Mouse (Mus musculus) embryonic facial prominence, embryonic 10.5 days (tissue): ENCODE data around the gene Tuba8. TPM values are rescaled to one million over a fixed set of nuclear protein-coding genes. Genes with fewer than 3 reads are reported as not detected.

Experiments
- DNase-seq: peaks from one replicate; pipeline ENCODE4 v3.0.0-alpha.2; 2017; ENCODE audit warnings: low spot score
- H3K27ac ChIP-seq: fragments of 300-500 bp; sonication (generic); replicated peaks from 2 replicates; pipeline ENCODE4 v1.5.1; 2016; ENCODE audit warnings: mild to moderate bottlenecking
- H3K27me3 ChIP-seq: fragments of 300-500 bp; sonication (generic); replicated peaks from 2 replicates; pipeline ENCODE4 v1.6.1; 2016; ENCODE audit warnings: low read depth, mild to moderate bottlenecking; ENCODE audit not compliant: poor library complexity, severe bottlenecking
- H3K36me3 ChIP-seq: fragments of 300-500 bp; sonication (generic); replicated peaks from 2 replicates; pipeline ENCODE4 v1.6.1; 2016; ENCODE audit warnings: mild to moderate bottlenecking, moderate library complexity
- H3K4me1 ChIP-seq: fragments of 300-500 bp; sonication (generic); 2 replicates; pipeline ENCODE4 v1.6.1; 2016
- H3K4me3 ChIP-seq: fragments of 300-500 bp; sonication (generic); 2 replicates; pipeline ENCODE4 v1.5.1; 2016; ENCODE audit warnings: mild to moderate bottlenecking, moderate library complexity
- H3K9me3 ChIP-seq: fragments of 300-500 bp; sonication (generic); 2 replicates; pipeline ENCODE4 v1.6.1; 2016; ENCODE audit warnings: mild to moderate bottlenecking
- WGBS: fragments of 180-500 bp; shearing (Covaris S2); methylation state at CpG from one replicate; pipeline ENCODE4 v1.1.7; 2016; 5-methylcytosine and 5-hydroxymethylcytosine counted together
- polyA plus RNA-seq: library from polyadenylated mRNA; unstranded; fragments of >200 nt; fragmentation: Nextera tagmentation; extraction: Ambion mirVana; gene quantifications from 2 replicates; pipeline ENCODE4 v1.2.1, GENCODE M21; 2016

Gene Tuba8
- polyA plus RNA-seq, 1 experiment from 2014 or later: 0.60 TPM

DNA sequence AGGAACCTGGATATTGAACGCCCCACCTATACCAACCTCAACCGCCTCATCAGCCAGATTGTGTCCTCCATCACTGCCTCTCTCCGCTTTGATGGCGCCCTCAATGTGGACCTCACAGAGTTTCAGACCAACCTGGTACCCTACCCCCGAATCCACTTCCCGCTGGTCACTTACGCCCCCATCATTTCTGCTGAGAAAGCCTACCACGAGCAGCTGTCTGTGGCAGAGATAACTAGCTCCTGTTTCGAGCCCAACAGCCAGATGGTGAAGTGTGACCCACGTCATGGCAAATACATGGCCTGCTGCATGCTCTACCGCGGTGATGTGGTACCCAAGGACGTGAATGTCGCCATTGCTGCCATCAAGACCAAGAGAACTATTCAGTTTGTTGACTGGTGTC is 12.5 kb downstream of the Tuba8 start:
- Histone ChIP-seq H3K4me1 (peaks cover 21% of the 10 kb centered on the region), H3K36me3 (no peaks in the 10 kb centered on the region), H3K27me3 (no peaks in the 10 kb centered on the region), H3K4me3 (no peak overlapping the region), H3K27ac (no peak overlapping the region), H3K9me3 (no peaks in the 10 kb centered on the region)
- no peak for DNase-seq
- WGBS: 95% methylated on average over 14 of the region's 14 CpGs

DNA sequence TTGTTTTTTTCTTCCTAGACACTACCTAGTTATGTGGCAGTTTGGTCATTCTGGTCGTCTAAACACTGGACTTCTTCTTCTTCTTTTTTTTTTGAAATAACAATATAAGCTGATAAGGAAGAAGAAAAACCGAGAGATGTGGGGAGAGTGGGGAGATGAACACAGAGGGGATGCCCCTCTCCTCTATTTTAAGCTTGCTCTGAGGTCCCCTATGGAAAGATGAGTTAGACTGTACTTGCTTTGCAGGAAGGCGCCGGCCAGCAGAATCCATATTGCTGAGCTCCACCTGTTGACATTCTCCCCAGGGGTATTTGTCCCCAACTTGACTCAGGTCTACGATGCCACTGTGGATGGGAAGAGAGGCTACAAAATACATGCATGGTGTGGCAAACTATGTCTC is 13.6 kb downstream of the Tuba8 start:
- Histone ChIP-seq H3K4me1 (peaks cover 21% of the 10 kb centered on the region), H3K9me3 (no peaks in the 10 kb centered on the region), H3K27me3 (no peaks in the 10 kb centered on the region), H3K36me3 (no peaks in the 10 kb centered on the region), H3K27ac (no peak overlapping the region; the same call in 1 of the 2 replicates), H3K4me3 (no peak overlapping the region)
- DNase-seq: no peak
- 77% methylated on average over 5 of the region's 5 CpGs for WGBS

DNA sequence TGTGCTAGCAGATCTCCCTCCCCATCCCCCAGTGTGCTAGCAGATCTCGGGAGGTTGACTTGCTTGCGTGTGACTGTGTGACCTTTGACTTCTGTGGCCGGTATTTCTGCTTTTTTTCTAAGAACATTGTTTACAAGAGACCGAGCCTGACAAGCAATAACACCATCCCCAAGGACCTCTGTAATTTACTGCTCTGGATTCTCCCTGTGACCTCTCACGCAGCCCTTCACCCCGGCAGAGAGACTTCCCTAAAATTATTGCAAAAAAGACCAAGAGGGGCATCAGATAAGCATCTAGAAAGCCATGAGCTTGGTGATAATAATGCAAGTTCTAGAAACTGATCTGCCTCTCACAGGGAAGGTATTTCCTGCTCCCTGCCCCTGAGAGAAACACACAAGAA is 14.5 kb downstream of the Tuba8 start:
- H3K27me3 ChIP-seq: no peaks in the 10 kb centered on the region
- no peaks in the 10 kb centered on the region for H3K9me3 ChIP-seq
- no peak for DNase-seq
- peaks cover 21% of the 10 kb centered on the region for H3K4me1 ChIP-seq
- no peak overlapping the region for H3K4me3 ChIP-seq
- WGBS: 14% methylated on average over 6 of the region's 6 CpGs
- peak overlapping the region; percentile 2; the same call in 1 of the 2 replicates for H3K27ac ChIP-seq
- no peaks in the 10 kb centered on the region for H3K36me3 ChIP-seq

DNA sequence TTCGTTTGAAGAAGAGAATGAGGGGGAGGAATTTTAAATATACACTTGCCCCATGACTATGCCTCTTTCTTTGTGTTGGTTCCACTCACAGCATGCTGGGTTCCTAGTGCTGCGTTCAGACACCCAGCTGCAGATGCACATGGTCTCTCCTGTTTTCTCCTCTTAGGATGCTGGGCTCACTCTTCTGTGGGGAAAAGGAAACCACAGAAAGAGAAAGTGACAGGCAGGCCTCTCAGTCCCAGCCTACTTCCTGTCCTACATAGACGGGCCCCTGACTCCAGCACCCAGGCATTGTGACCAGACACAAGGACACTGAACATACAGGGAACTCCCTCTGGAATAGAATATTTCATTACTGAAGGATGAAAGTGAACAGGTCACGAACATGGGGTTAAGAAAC is 15.5 kb downstream of the Tuba8 start:
- no peaks in the 10 kb centered on the region for H3K27me3 ChIP-seq
- 74% methylated on average over 4 of the region's 4 CpGs for WGBS
- no peak for DNase-seq
- H3K36me3 ChIP-seq: no peaks in the 10 kb centered on the region
- H3K4me1 ChIP-seq: peaks cover 21% of the 10 kb centered on the region
- no peak overlapping the region for H3K4me3 ChIP-seq
- no peak overlapping the region; the same call in 1 of the 2 replicates for H3K27ac ChIP-seq
- H3K9me3 ChIP-seq: no peaks in the 10 kb centered on the region

DNA sequence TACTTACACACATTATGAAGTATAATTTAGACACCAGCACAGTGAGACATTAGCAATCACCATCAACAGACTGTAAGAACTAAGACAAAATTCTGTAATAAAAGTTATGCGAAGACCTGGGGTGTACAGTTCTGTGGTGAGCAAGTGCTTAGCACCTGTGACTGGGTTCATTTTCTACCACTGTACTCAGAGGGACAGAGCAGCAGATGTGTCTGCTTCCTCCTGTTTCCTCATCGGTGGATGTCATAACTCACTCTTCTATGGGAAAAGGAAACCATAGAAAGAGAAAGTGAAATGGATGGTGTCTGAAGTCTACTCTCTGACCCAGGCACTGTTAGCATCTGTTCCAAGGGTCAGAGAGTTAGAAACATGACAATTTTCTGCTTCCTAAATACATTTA is 16.2 kb downstream of the Tuba8 start:
- Histone ChIP-seq H3K36me3 (no peaks in the 10 kb centered on the region), H3K27ac (no peak overlapping the region), H3K4me1 (peaks cover 21% of the 10 kb centered on the region), H3K9me3 (no peaks in the 10 kb centered on the region), H3K4me3 (no peak overlapping the region), H3K27me3 (no peaks in the 10 kb centered on the region)
- DNase-seq: no peak
- WGBS: 86% methylated on average over 2 of the region's 2 CpGs

DNA sequence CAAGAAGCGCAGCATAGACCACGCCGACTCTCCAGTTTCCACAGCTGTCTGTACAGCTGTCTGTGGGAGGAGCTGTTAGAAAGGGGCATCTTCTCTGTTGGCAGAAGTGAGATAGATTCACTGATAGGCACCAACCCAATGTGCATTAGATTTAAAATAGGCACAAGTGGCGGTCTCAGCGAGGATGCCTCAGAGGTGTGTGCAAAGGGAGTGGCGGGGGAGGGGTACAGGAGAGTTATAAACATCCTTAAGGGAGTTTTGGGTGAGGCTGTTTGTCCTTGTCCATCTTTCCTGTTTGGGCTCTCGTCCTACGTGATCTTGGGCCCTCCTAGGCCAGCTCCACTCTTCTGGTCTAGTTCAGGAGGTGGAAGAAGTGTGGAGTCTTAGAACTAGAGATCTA is 17.9 kb downstream of the Tuba8 start:
- 75% methylated on average over 8 of the region's 8 CpGs for WGBS
- H3K4me1 ChIP-seq: peaks cover 21% of the 10 kb centered on the region
- H3K27me3 ChIP-seq: no peaks in the 10 kb centered on the region
- no peaks in the 10 kb centered on the region for H3K36me3 ChIP-seq
- no peak for DNase-seq
- no peak overlapping the region for H3K4me3 ChIP-seq
- H3K27ac ChIP-seq: no peak overlapping the region
- no peaks in the 10 kb centered on the region for H3K9me3 ChIP-seq

DNA sequence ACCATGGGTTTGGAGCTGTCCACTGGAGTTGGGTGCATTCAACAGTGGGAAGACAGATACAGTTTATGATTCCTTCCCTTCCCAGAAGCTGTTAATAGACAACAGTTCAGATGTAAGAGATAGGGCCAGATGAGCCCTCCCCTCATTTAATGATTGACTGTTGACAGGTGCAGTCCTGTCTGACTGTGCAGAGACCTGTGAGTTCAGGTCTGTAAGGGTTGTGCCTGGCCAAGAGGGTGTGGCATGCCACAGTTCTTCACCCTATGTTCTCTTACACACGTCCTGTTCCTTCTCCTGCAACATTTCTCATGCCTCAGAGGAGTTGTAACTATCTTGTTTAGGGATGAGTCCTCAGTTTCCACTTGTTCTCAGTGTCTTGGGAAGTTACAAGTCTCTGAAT is 22.2 kb downstream of the Tuba8 start:
- H3K4me3 ChIP-seq: no peak overlapping the region
- no peaks in the 10 kb centered on the region for H3K27me3 ChIP-seq
- 76% methylated on average over 1 of the region's 1 CpGs for WGBS
- no peaks in the 10 kb centered on the region for H3K4me1 ChIP-seq
- H3K27ac ChIP-seq: no peak overlapping the region
- DNase-seq: no peak
- no peaks in the 10 kb centered on the region for H3K36me3 ChIP-seq
- H3K9me3 ChIP-seq: no peaks in the 10 kb centered on the region

DNA sequence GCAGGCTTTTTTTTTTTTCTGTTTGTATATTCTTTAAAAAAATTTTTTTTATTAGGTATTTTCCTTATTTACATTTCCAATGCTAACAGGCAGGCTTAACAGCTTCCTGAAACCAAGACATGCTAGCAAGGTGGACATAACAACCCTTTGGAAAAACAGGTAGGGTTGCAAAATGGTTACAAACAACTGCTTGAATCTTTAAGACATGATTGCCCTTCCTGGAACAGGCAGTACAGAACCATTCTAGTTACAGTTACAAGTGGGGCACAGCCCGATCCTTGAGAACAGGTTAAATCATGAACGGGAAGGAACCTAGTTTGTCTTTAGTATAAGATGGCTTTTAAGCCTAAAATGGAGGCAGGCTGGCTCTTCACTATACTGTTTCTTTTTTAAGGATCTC is 25.9 kb downstream of the Tuba8 start:
- no peak overlapping the region for H3K27ac ChIP-seq
- H3K9me3 ChIP-seq: no peaks in the 10 kb centered on the region
- H3K27me3 ChIP-seq: no peaks in the 10 kb centered on the region
- H3K4me1 ChIP-seq: no peaks in the 10 kb centered on the region
- DNase-seq: no peak
- WGBS: 92% methylated on average over 2 of the region's 2 CpGs
- no peaks in the 10 kb centered on the region for H3K36me3 ChIP-seq
- H3K4me3 ChIP-seq: no peak overlapping the region

DNA sequence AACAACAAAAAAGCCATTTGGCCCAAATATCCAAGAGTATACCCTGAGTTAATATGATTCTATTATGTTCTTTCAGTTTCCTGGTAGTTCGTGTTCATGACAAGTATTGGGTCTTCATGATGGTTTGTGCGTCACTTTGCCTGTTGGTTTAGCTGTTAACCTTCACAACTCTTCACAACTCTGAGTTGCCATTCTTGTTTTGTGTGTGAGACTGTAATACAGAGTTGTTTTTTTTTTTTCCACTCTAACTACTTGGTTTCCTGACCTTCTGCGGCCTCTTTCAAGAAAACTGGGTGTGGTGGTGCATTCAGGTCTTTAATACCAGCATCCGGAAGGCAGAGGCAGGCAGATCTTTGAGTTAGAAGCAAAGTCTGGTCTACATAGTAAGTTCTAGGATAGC is 27.7 kb downstream of the Tuba8 start:
- 91% methylated on average over 4 of the region's 4 CpGs for WGBS
- Histone ChIP-seq H3K4me1 (0 out of 2 replicates have a peak, but pooled peaks cover under 1% of the 10 kb centered on the region), H3K4me3 (no peak overlapping the region), H3K27ac (no peak overlapping the region), H3K9me3 (no peaks in the 10 kb centered on the region), H3K36me3 (no peaks in the 10 kb centered on the region), H3K27me3 (peaks cover 6% of the 10 kb centered on the region)
- no peak for DNase-seq

DNA sequence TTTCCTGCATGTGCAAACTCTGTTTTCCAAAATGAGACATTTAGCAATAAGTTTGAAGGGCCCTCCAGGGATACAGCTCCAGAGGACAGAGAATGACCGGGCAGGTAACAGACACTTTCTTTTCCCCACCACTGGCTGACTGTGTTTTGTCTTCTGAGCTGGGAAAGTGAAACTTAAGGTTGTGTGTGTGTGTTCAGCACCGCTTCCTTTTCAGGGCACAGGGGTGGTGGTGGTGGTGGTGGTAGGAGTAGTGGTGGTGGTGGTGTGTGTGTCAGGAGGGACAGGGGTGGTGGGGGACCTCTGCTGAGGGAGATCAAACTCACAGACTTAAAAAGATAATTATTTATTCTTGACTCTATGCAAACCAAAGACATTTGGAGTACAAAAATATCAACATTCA is 31.3 kb downstream of the Tuba8 start:
- peaks cover 13% of the 10 kb centered on the region for H3K4me1 ChIP-seq
- 76% methylated on average over 2 of the region's 2 CpGs for WGBS
- no peak for DNase-seq

DNA sequence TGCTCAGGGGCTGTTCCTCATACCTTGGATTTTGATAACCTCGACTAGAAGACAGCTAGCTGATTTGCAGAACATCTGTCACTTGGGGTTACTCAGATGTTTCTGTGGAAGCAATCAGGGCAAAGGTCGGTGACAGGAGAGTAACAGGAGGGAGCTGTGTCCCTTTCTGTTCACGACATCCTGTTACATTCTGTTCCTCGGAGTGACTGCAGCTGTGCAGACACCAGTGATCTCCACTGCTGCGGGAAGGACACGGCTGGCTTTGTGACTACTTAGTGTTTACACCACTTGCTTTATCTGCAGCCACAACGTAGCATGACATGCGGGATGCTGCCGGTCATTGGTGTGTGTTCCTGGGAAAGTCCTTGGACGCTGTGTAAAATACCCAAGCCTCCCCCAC is 32.7 kb downstream of the Tuba8 start:
- Histone ChIP-seq H3K4me3 (no peak overlapping the region), H3K27me3 (peaks cover 44% of the 10 kb centered on the region), H3K4me1 (peaks cover 13% of the 10 kb centered on the region), H3K36me3 (no peaks in the 10 kb centered on the region), H3K9me3 (no peaks in the 10 kb centered on the region), H3K27ac (no peak overlapping the region)
- 52% methylated on average over 10 of the region's 10 CpGs for WGBS
- no peak for DNase-seq

More for the DNA sequence above, 31.3 kb downstream of the Tuba8 start:
- Histone ChIP-seq H3K9me3 (no peaks in the 10 kb centered on the region), H3K36me3 (no peaks in the 10 kb centered on the region), H3K4me3 (no peak overlapping the region), H3K27ac (no peak overlapping the region), H3K27me3 (peaks cover 31% of the 10 kb centered on the region)

DNA sequence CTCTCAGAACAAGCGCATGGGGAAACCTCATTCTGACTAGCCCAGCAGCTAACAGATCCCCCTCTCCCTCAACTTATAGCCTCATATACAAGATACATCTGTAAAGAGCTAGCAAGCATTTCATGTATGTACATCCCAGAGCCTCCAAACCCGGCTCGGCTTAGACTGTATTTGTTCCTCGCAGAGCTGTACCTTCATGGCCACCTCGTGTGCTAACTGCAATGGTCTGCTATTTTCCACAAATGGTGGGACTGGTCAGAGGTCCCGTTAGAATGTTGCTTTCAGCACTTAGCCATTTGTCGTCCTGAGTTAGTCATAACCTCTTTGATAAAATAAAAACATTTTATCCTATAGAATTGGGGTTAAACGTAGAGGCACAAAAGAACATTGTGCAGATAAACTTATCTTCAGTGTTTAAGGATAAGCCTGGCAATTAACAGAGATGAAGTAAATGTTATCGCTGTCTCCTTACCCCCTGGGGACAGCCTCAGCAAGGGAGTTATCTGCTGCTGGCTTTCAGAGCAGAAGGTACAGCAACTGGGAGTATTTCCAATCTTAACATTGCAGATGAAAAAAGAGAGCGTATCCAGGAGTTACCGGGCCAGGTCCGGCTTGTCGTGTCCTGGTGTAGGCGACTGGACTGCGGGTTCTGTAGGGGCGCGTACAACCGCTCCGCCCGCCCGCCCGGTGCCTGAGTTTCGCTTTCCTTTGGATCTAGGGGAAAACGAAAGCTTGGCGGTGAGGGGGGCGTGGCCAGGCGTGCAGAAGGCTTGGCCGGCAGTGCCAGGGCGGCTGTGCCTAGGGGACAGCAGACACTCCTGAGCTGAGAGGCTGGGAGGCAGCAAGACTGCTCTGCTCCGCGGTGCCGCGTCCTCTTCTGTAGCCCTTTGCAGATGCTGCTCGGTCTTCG is 34.9 kb downstream of the Tuba8 start, which contains the start of gene Usp18:
Gene Usp18, plus strand, starts transcription at position 780 of the 910 bp plus-strand sequence.
- Histone ChIP-seq H3K27ac (no peak within 1 kb of the TSS; the same call in 1 of the 2 replicates), H3K36me3 (no peaks in the 10 kb centered on the region), H3K9me3 (no peaks in the 10 kb centered on the region), H3K4me1 (peaks cover 13% of the 10 kb centered on the region), H3K27me3 (peaks cover 44% of the 10 kb centered on the region), H3K4me3 (peak within 1 kb of the TSS; percentile 65)
- WGBS: 12% methylated on average over 35 of the region's 35 CpGs
- DNase-seq: peak; percentile 86

DNA sequence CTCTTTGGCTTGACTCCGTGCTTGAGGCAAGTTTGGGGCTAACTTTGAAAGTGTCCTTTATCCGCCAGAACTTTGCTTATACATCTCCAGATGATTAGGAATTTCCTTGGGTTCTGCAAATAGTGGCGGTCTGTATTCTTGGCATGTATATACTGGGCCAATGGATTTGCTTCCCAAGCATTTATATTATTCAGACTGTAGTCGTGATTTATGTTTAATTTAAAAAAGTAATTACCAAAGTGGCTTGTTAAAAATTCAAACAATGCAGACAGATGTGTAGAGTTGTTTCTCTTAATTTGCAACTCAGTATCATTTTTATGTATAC is 35.5 kb downstream of the Tuba8 start:
- H3K36me3 ChIP-seq: no peaks in the 10 kb centered on the region
- peaks cover 13% of the 10 kb centered on the region for H3K4me1 ChIP-seq
- DNase-seq: no peak
- WGBS: 15% methylated on average over 4 of the region's 4 CpGs
- H3K27ac ChIP-seq: no peak overlapping the region; the same call in 1 of the 2 replicates
- no peaks in the 10 kb centered on the region for H3K9me3 ChIP-seq
- peaks cover 44% of the 10 kb centered on the region for H3K27me3 ChIP-seq
- H3K4me3 ChIP-seq: peak overlapping the region; percentile 65
